Mouse (Mus musculus) layer of hippocampus, postnatal 36 days (tissue): Measurements from ENCODE around the gene Tmem56. TPM values are rescaled to one million over a fixed set of nuclear protein-coding genes. Genes with fewer than 3 reads are reported as not detected.

Source experiments
- DNase-seq, 2 experiments: peaks; one replicate each; pipeline ENCODE4 v3.0.0; 2022
- total RNA-seq, 2 experiments: library from RNA; stranded (reverse); gene quantifications; 2 replicates each; pipeline ENCODE4 v1.2.3; 2021

Gene Tmem56
- total RNA-seq, 2 experiments from 2014 or later: 30.1 to 35.7 TPM

DNA sequence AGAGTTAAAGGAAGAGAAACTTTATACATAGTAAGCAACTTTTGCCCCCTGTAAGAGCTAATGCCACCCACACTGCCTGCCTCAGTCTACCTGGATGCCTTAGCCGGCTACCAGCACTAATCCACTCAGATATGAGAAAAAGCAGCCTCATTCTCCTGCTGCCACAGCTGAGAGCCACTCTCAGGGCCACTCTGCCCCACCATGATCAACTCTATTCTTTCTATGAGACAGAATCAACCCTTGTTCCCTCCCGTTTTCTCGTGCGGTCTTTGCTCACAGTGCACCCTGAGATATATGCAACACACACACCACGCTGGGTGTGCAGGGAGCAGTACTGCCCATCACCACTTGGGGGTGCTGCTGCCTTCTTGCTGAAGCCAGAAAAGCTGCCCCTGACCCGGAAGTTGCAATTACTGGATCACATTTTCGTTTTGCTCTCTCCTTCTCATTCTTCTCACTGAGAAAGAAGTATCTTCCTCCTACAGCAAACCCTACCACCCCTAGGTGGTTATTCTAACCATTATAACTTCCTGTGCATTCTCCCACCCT lies 119.6 kb downstream of the Tmem56 start:
- peak; percentile 40 to 48 for DNase-seq

DNA sequence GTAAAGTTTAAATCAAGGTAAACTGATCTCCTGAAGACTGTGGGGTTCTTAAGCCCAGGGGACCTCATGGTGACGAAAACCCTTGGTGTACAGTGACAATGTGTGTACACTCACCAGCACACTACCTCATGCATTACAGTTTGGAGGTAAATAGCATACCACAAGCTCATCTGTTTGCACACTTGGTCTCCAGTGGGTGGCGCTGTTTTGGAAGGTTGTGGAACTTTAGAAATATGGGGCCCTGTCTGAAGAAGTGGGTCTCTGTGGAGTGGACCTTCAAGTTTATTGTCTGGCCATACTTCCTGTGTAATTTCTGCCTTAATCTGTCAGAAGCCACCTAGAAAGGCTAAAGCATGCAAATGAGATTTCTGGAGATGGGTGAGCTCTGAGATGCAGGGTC lies 121.2 kb downstream of the Tmem56 start:
- no peak for DNase-seq

DNA sequence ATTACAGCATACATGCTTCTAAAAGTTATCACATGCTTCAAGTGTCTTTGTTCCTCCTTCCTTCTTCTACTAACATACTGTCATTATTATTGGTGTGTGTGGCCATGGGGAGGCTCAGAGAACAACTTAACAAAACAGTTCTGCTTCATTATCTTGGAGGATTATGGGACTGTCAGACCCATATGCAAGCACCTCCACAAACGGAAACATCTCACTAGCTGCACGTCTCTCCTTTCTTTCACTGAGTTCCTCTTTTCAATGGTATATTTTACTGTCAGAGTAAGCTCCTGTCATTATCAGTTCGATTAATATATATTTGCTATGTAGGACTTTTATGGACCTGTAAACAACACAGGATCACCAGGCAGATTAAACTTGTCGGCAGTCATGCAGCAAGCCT lies 122.5 kb downstream of the Tmem56 start:
- DNase-seq: no peak

DNA sequence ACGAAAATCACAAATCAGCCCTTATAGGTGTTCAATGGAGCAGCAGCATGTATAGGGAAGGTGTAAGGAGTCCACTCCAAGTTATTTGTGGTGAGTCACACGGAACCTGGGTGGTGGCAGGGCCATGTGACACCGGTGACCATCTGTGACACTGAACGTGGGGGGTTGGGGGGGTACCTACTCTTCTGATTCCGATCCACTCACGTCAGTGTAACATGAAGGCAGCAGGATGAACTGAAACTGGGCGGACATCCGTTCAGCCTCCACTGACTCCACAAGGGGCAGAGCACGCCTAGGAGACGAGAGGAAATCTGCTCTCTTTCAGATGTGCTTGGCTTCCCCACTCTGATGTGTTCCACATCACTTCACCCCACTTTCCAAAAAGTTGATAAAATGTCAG lies 123.3 kb downstream of the Tmem56 start:
- DNase-seq: no peak

DNA sequence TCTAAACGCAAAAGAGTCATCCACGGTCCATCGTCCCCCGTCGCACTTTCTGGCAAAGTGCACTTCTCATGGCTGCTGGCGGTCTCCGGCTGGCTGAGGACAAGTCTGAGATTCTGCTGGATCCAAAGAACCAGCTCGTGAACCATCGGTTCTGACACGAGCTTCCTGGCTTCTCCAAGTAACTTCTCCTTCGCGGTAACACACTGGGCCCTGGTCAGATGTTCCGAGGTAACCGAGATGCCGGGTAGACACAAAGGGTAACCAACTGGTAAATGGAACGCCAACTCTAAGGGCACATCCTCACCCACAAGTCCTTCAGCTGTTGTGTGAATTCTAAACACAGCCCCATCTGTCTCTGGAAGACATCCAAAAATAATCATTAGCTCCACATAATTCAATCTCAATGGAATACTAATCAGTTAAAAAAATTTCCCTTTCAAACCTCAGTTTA lies 124.0 kb downstream of the Tmem56 start:
- DNase-seq: peak; percentile 56 to 62

DNA sequence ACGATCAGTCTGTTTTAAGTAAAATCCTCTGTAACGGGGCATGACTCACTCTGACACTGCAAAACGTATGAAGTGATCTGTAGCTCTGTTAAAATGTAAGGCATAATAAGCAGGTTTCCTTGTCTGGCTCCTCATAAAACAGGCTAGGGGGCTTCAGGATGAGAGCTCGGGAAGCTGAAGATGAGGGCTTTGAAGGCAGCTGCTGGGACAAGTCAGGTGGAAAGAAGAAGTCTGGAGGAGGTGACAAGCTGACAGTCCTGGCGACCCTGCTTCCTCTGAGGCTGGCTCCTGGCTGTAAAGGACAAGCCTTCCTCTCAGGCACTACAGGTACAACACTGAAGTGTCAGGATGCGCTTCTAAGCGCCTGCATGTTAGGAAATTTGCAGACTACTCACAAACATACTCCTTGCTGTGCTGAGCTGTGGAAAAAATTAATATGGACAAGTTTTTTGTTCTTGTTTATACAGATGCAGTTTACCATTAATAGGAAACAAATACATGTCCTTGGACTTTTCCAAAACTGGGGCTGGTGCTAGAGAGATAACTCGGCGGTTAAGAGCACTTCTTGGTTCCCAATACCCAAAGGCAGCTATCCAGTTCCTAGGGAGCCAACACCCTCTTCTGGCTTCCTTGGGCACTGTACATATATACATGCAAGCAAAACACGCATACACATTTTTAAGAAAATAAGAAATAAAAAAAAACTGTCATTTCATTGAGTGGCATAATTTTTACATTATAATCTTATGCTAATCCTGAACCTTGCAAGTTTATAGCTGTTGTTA lies 125.2 kb downstream of the Tmem56 start:
- DNase-seq: no peak

DNA sequence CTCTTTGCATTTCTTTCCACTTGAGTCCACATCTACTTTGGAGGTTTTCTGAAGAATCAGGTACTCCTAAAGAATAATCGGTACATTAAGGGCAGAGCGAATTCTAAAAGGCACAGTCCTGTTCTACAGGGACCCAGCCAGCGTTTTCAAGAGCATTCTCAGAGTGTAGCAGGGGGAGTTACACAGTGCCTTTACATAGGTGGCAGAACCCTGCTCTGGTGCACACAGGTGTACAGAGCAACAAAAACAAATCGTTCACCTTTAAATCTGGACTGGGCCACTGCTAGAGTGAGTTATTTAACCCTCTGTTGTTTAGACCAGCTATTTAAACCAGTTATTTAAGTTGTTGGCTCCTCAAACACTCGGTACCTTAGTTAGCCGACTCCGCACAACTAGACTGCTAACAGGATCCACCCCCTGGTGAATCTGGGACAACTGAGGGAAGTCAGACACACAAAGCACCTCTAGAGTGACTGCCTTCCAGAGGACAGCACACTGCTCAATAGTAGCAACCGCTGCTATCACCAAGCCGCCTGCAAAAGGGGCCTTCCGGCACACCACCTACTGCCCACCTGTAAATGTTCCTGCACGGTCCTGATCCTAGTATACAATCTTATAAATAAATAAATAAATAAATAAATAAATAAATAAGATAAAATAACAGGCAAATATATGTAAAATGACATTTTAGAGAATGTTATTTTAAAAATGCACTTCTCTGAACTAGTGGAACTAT lies 126.3 kb downstream of the Tmem56 start:
- DNase-seq: no peak

DNA sequence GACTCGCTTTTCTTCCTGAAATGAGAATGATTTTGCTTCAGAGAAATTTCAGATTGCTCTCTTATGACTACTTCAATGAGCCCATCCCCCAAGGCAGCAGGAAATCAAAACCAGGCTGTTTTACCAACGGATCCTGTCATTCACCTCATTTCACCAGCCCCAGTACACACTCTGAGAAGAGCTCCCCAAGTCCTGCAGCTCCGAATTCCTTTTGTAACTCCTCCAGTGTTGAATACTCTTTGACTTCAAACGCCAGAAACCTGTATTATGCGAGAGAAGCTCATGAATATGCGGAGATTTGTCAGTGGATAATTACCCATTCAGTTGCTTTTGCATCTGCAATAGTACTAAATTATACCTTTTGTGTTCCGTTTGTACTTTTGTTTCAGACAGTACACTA lies 126.9 kb downstream of the Tmem56 start:
- DNase-seq: no peak

Other genes starting within 250 kb of the Tmem56 start
- 10 to 100 TPM; 28.1 to 31.7 TPM for gene Rwdd3, start 111.4 kb downstream of the Tmem56 start, total RNA-seq
- 10 to 100 TPM; 12.2 to 12.7 TPM for gene Alg14, start 8.7 kb upstream of the Tmem56 start, total RNA-seq
- 100 to 1,000 TPM in 1 of 2 experiments, 10 to 100 TPM in 1; 98.4 to 111 TPM for gene Cnn3, start 143.4 kb upstream of the Tmem56 start, total RNA-seq
- gene Slc44a3, start 249.3 kb upstream of the Tmem56 start, total RNA-seq: not detected